Mouse (Mus musculus) layer of hippocampus, postnatal 10 days (tissue): ENCODE data around the gene Ktn1. TPM values are rescaled to one million over a fixed set of nuclear protein-coding genes. Genes with fewer than 3 reads are reported as not detected.

Source experiments
- DNase-seq, 2 experiments: peaks; one replicate each; pipeline ENCODE4 v3.0.0; 2021; ENCODE audit warnings: low spot score in 2 of 2
- long read RNA-seq: library from polyadenylated mRNA; stranded (forward); transcript quantifications from one replicate; pipeline ENCODE4 v2.0.0, GENCODE M21; 2023
- total RNA-seq, 2 experiments: library from RNA; stranded (reverse); gene quantifications; 2 replicates each; pipeline ENCODE4 v1.2.3; 2021

Gene Ktn1
- 100 to 1,000 TPM in 1 of 2 experiments, 10 to 100 TPM in 1; 99.1 to 101 TPM for total RNA-seq
- long read RNA-seq, partial matches to known transcripts = 2 of 44 reads
- long read RNA-seq, other reads (novel, unspliced or antisense) = 42 of 44 reads

- DNase-seq = no peak
Observed at GRCm38 (mm10) chr14:47648218-47648617, at the start of gene Ktn1. Ktn1 (plus strand) TSS chr14:47648448.

GRCm38 (mm10) chr14:47613254-47613653 lies 35.0 kb upstream of the Ktn1 start:
- no peak for DNase-seq

GRCm38 (mm10) chr14:47618891-47619290 lies 29.4 kb upstream of the Ktn1 start:
- DNase-seq = no peak

DNA sequence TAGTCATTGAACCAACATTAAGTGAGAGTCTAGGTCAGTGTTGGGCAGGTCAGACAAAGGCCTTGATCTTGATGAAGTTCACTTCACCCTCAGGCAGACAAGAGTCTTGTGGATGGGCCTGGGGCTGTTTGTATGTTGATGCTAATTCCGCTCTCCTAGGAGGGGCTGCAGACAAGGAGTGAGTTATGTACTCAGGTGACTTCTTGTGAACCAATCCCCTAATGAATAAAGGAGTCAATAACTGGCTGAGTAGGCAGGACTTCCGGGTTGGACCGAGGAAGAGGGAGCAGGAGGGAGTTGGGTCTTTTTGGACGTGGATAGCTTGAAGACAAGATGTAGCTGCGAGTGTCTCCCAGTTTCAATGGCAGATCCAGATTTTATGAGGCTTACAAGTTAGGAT lies 26.3 kb upstream of the Ktn1 start:
- DNase-seq = no peak

- DNase-seq = no peak
Observed at GRCm38 (mm10) chr14:47624837-47625236, 23.4 kb upstream of the Ktn1 start.

GRCm38 (mm10) chr14:47626143-47626542 lies 22.1 kb upstream of the Ktn1 start:
- no peak for DNase-seq

DNA sequence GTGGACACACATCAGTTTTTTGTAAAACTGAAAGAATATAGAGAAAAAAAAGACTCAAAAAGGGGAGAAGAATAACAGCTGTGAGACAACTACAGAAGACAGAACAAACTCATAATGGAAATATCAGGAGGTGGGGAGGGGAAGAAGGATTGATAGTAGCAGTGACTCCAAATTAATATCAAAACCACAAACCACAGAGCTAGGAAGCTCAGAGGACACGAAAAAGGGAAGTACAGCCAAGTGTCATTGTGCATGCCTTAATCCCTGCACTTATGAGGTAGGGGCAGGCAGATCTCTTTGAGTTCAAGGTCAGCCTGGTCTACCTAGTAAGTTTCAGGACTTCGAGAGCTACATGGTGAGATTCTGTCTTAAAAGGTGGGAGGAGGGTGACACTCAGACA lies 21.4 kb upstream of the Ktn1 start:
- no peak for DNase-seq

GRCm38 (mm10) chr14:47627360-47627759 lies 20.9 kb upstream of the Ktn1 start:
- no peak for DNase-seq

DNA sequence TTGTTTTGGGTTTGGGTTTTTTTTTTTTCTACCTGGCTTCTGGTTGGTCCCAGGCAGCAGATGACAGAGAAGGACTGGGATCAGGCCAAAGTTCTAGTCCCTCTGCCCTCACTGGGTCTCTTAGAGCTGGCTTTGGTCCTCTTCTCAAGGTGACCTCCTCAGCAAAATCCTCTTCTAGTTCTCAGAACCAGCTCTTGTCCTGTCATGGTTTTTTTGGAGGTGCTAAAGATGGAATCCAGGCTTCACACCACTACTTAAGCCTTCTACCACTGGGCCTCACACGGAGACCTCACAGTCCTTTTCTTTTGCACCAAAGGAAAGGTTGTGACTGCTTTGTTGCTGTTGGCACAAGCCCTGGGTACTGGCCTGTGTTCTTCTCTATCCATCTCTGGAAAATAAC lies 15.8 kb upstream of the Ktn1 start:
- no peak for DNase-seq

DNA sequence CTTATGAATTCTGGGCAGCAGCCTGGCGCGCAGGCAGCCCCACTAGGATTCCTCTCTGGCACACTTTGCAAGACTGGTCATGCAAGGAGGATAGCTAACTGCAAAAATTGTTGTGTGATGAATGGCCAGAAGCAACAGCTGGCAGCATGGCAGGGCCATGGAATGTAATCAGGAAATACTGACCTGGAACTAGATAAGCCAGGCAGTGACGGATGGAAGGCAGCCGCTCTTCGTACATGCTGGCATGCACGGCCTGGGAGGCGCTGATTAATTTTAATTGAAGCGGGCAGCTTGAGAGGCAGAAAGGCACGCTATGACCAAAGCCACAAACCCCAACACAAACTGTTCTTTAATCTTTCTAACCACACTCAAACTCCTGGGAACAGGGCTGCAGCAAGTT lies 13.8 kb upstream of the Ktn1 start:
- no peak for DNase-seq

- no peak for DNase-seq
Observed at GRCm38 (mm10) chr14:47634846-47635245, 13.4 kb upstream of the Ktn1 start.

DNA sequence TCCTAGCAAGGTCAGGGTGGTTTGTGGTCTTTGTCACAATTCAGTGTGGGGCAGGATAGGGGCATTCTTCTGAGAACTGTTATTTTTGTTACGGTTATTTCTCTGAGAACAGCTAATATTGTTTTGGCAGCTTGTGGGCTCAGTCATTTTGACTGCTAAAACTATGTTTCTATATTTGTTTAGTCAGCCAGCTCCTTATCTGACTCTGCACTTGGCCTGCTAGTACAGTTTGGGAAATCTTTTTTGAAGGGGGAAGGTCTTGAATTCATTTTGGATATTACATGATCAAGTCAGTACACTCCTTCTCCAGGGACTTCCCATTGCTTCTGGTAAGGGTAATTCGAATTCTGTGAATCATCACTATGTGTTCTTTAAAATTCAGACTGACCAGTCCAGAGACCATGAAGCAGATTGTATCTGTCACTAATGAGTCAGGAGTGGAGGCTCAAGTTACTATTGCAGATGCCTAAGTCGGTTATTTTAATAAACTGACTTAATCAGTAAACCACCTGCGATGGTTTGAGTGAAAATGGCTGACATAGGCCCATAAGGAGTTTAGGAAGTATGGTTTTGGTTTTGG lies 9.8 kb upstream of the Ktn1 start:
- DNase-seq = no peak

DNA sequence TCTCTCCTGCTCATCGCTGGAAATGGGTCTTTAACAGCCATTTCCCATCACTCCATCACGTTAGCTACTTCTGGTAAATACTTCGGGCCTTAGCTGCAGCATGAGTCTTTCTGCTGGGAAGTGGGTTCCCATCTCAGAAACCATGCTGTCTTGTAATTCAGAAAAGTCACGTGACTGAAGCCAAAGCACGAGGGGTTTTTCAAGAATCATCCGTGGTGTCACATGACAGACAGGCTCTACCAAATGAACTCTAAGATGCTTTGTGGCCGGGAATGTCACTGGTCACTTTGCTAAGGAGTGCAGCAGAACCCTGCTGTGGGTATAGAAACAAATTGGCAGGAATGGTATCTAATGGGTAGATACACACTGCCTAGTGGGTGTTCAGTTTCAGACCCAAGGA lies 2.6 kb upstream of the Ktn1 start:
- no peak for DNase-seq

DNA sequence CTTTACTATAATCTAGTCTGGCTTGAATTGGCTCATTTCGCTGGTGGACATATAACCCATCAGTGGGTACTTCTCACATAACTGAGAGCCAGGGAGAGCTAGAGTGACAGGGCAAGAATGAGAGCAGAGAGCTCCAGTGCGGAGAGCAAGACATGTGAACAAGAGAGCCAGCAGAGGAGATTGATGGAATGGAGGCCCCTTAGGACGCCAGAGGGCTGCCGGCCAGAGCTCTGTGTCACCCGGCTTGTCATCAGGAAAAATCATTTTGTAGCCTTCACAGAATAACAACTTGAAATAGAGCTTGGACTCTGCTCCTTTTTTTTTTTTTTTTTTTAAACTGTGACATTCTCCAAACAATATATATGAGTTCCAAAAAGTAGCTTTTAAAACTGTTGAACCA lies 2.0 kb upstream of the Ktn1 start:
- DNase-seq = no peak

- DNase-seq = no peak
Observed at GRCm38 (mm10) chr14:47646696-47647516, 1.3 kb upstream of the Ktn1 start.

- DNase-seq = peak; percentile 73 to 79
Observed at GRCm38 (mm10) chr14:47648706-47649630, 720 bp downstream of the Ktn1 start.

GRCm38 (mm10) chr14:47649631-47650337 lies 1.5 kb downstream of the Ktn1 start:
- DNase-seq = peak in 1 of 2 experiments; percentile 32

- no peak for DNase-seq
Observed at GRCm38 (mm10) chr14:47650338-47650720, 2.1 kb downstream of the Ktn1 start.

DNA sequence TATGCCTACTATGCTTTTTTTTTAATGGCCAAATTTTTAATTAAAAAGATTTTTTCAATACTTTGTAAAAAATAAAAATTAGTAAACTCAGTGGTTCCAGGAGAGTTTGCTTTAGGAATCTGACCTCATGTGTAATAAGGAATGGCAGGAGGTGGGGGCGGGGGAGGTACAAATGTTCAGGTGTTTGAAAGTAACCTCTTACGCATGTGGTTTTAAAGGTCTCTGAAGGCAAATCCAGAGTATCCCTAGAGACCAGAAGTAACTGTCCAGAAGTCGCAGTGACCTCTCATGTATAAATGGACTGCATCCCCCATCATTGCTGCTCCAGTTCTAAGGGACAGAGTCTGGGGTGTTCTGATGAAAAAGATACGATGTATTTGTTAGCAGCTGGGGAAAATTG lies 3.0 kb downstream of the Ktn1 start:
- DNase-seq = no peak

DNA sequence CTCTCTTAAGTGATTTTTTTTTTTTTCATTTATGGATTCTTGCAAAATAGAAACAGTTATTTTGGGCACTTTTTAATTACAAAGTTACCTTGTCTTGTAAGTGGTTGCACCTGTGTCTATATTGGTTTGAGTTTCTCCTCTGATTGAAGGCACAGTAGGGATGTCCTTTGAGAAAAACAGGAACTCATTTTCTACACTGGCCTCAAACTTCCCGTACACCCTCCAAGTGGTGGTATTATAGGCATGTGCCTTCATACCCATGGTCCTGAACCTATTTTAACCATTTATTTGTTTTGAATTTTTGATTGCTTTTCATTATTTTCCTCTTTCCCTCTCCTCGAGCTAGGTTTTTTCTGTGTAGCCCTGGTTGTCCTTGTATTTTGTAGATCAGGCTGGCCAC lies 7.2 kb downstream of the Ktn1 start:
- no peak for DNase-seq

DNA sequence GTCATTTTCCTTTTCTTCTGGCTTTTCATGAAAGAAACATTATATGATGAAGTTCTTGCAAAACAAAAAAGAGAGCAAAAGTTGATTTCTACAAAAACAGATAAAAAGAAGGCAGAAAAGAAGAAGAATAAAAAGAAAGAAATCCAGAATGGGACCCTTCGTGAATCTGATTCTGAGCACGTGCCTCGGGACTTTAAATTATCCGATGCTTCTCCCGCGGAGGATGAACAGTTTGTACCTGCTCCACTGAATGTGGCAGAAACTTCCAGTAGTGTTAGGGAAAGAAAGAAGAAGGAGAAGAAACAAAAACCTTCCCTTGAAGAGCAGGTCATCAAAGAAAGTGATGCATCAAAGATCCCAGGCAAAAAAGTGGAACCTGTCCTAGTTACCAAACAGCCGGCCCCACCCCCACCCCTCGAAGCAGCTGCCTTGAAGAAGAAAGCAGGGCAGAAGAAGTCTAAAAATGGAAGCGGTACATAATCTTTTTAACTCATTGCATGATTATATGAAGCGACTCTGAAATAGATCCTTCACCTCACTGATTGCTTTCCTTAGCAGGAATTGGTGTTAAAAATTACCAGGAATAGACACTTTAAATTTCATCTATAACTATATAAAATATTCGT lies 15.7 kb downstream of the Ktn1 start:
- no peak for DNase-seq
